Mouse (Mus musculus) neural tube, embryonic 15.5 days (tissue): ENCODE data around the gene Cfap74. TPM values are rescaled to one million over a fixed set of nuclear protein-coding genes. Genes with fewer than 3 reads are reported as not detected.
"Not testable (repeated sequence)": the region's sequence is repeated elsewhere in the genome, so short reads cannot be mapped to it uniquely, and the experiment has no call there.

Source experiments
- ATAC-seq: fragments of 200-750 bp; cut with Nextera tagmentation; 2 replicates; pipeline ENCODE4 v1.8.0; 2017; ENCODE audit warnings: mild to moderate bottlenecking, moderate TSS enrichment, moderate library complexity; ENCODE audit not compliant: low FRiP score
- H3K27ac ChIP-seq: fragments of 300-500 bp; sonication (generic); replicated peaks from 2 replicates; pipeline ENCODE4 v1.5.1; 2015; ENCODE audit warnings: mild to moderate bottlenecking, inconsistent platforms
- H3K27me3 ChIP-seq: fragments of 300-500 bp; sonication (generic); replicated peaks from 2 replicates; pipeline ENCODE4 v1.6.1; 2015; ENCODE audit warnings: inconsistent platforms
- H3K36me3 ChIP-seq: fragments of 300-500 bp; sonication (generic); 2 replicates; pipeline ENCODE4 v1.6.1; 2015; ENCODE audit warnings: inconsistent platforms
- H3K4me1 ChIP-seq: fragments of 300-500 bp; sonication (generic); 2 replicates; pipeline ENCODE4 v1.6.1; 2015; ENCODE audit warnings: inconsistent platforms
- H3K4me2 ChIP-seq: fragments of 300-500 bp; sonication (generic); 2 replicates; pipeline ENCODE4 v1.6.1; 2015; ENCODE audit warnings: inconsistent platforms, mild to moderate bottlenecking, moderate library complexity
- H3K4me3 ChIP-seq: fragments of 300-500 bp; sonication (generic); replicated peaks from 2 replicates; pipeline ENCODE4 v1.5.1; 2015; ENCODE audit warnings: mild to moderate bottlenecking, inconsistent platforms
- H3K9ac ChIP-seq: fragments of 300-500 bp; sonication (generic); replicated peaks from 2 replicates; pipeline ENCODE4 v1.6.1; 2015; ENCODE audit warnings: mild to moderate bottlenecking, inconsistent platforms
- H3K9me3 ChIP-seq: fragments of 300-500 bp; sonication (generic); replicated peaks from 2 replicates; pipeline ENCODE4 v1.6.1; 2016; ENCODE audit warnings: inconsistent platforms
- WGBS: fragments of 180-500 bp; shearing (Covaris S2); methylation state at CpG from one replicate; pipeline ENCODE4 v1.1.7; 2015; ENCODE audit warnings: mixed read lengths; 5-methylcytosine and 5-hydroxymethylcytosine counted together
- polyA plus RNA-seq: library from polyadenylated mRNA; unstranded; fragments of >200 nt; fragmentation: Nextera tagmentation; extraction: Ambion mirVana; gene quantifications from 2 replicates; pipeline ENCODE4 v1.2.1, GENCODE M21; 2015

Gene Cfap74
- polyA plus RNA-seq, 1 experiment from 2014 or later: 4.4 TPM

GRCm38 (mm10) chr4:155413641-155414335, 4.8 kb downstream of the Cfap74 start:
- H3K27me3 ChIP-seq: no peaks in the 10 kb centered on the region
- WGBS: 92% methylated on average over 11 of the region's 11 CpGs
- H3K4me3 ChIP-seq: no peak overlapping the region
- no peaks in the 10 kb centered on the region for H3K36me3 ChIP-seq
- no peak for ATAC-seq
- no peaks in the 10 kb centered on the region for H3K9me3 ChIP-seq
- no peak overlapping the region for H3K27ac ChIP-seq
- no peak overlapping the region for H3K9ac ChIP-seq
- peaks cover 6% of the 10 kb centered on the region; the same call in 1 of the 2 replicates for H3K4me1 ChIP-seq
- no peak overlapping the region for H3K4me2 ChIP-seq

- Histone ChIP-seq H3K9me3 (no peaks in the 10 kb centered on the region), H3K9ac (no peak overlapping the region), H3K4me3 (no peak overlapping the region), H3K27ac (no peak overlapping the region), H3K27me3 (no peaks in the 10 kb centered on the region), H3K36me3 (no peaks in the 10 kb centered on the region), H3K4me2 (no peak overlapping the region), H3K4me1 (peaks cover 4% of the 10 kb centered on the region; the same call in 1 of the 2 replicates)
- ATAC-seq: no peak
- WGBS: 84% methylated on average over 9 of the region's 9 CpGs
These were observed 5.8 kb downstream of the Cfap74 start for GRCm38 (mm10) chr4:155414656-155415235.

- no peak overlapping the region for H3K9ac ChIP-seq
- no peaks in the 10 kb centered on the region for H3K27me3 ChIP-seq
- no peaks in the 10 kb centered on the region for H3K4me1 ChIP-seq
- H3K27ac ChIP-seq: no peak overlapping the region
- no peak overlapping the region for H3K4me3 ChIP-seq
- H3K36me3 ChIP-seq: no peaks in the 10 kb centered on the region; the same call in 1 of the 2 replicates
- 88% methylated on average over 3 of the region's 3 CpGs for WGBS
- no peaks in the 10 kb centered on the region for H3K9me3 ChIP-seq
- no peak for ATAC-seq
- no peak overlapping the region for H3K4me2 ChIP-seq
These were observed 11.1 kb downstream of the Cfap74 start for GRCm38 (mm10) chr4:155420137-155420536.

- H3K4me1 ChIP-seq, H3K27ac ChIP-seq, H3K9ac ChIP-seq, H3K27me3 ChIP-seq, H3K9me3 ChIP-seq, H3K4me3 ChIP-seq, H3K4me2 ChIP-seq, H3K36me3 ChIP-seq, ATAC-seq: not testable (repeated sequence)
- 89% methylated on average over 21 of the region's 30 CpGs for WGBS
These were observed 12.7 kb downstream of the Cfap74 start for GRCm38 (mm10) chr4:155421412-155422370.

- Histone ChIP-seq H3K27ac (no peak overlapping the region), H3K36me3 (no peaks in the 10 kb centered on the region; the same call in 1 of the 2 replicates), H3K4me2 (no peak overlapping the region), H3K4me1 (no peaks in the 10 kb centered on the region), H3K9ac (no peak overlapping the region), H3K9me3 (no peaks in the 10 kb centered on the region), H3K27me3 (no peaks in the 10 kb centered on the region), H3K4me3 (no peak overlapping the region)
- ATAC-seq: no peak
- 86% methylated on average over 5 of the region's 5 CpGs for WGBS
These were observed 15.0 kb downstream of the Cfap74 start for GRCm38 (mm10) chr4:155423988-155424387.

GRCm38 (mm10) chr4:155426272-155426671, 17.3 kb downstream of the Cfap74 start:
- WGBS: 73% methylated on average over 6 of the region's 6 CpGs
- Histone ChIP-seq H3K4me1 (no peaks in the 10 kb centered on the region), H3K27ac (no peak overlapping the region), H3K27me3 (no peaks in the 10 kb centered on the region), H3K9me3 (no peaks in the 10 kb centered on the region), H3K9ac (no peak overlapping the region), H3K4me2 (no peak overlapping the region), H3K36me3 (no peaks in the 10 kb centered on the region; the same call in 1 of the 2 replicates), H3K4me3 (no peak overlapping the region)
- ATAC-seq: no peak

- Histone ChIP-seq H3K9me3 (no peaks in the 10 kb centered on the region), H3K4me3 (no peak overlapping the region), H3K27ac (no peak overlapping the region), H3K27me3 (no peaks in the 10 kb centered on the region), H3K4me2 (no peak overlapping the region), H3K4me1 (no peaks in the 10 kb centered on the region), H3K9ac (no peak overlapping the region), H3K36me3 (no peaks in the 10 kb centered on the region)
- no peak for ATAC-seq
These were observed 19.5 kb downstream of the Cfap74 start for GRCm38 (mm10) chr4:155428442-155428841.

- Histone ChIP-seq H3K36me3 (no peaks in the 10 kb centered on the region), H3K27me3 (no peaks in the 10 kb centered on the region), H3K4me1 (no peaks in the 10 kb centered on the region), H3K4me2 (no peak overlapping the region), H3K9ac (no peak overlapping the region), H3K9me3 (no peaks in the 10 kb centered on the region), H3K27ac (no peak overlapping the region), H3K4me3 (no peak overlapping the region)
- WGBS: 88% methylated on average over 3 of the region's 3 CpGs
- ATAC-seq: no peak
These were observed 20.2 kb downstream of the Cfap74 start for GRCm38 (mm10) chr4:155429202-155429601.

- no peaks in the 10 kb centered on the region for H3K36me3 ChIP-seq
- H3K4me3 ChIP-seq: no peak overlapping the region
- H3K9me3 ChIP-seq: no peaks in the 10 kb centered on the region
- H3K27me3 ChIP-seq: no peaks in the 10 kb centered on the region
- WGBS: 89% methylated on average over 6 of the region's 6 CpGs
- H3K4me2 ChIP-seq: no peak overlapping the region
- H3K9ac ChIP-seq: no peak overlapping the region
- ATAC-seq: no peak
- no peak overlapping the region for H3K27ac ChIP-seq
- no peaks in the 10 kb centered on the region for H3K4me1 ChIP-seq
These were observed 23.4 kb downstream of the Cfap74 start for GRCm38 (mm10) chr4:155432358-155432757.

- Histone ChIP-seq H3K4me2 (no peak overlapping the region), H3K4me1 (no peaks in the 10 kb centered on the region), H3K36me3 (no peaks in the 10 kb centered on the region), H3K4me3 (no peak overlapping the region), H3K27ac (no peak overlapping the region), H3K27me3 (no peaks in the 10 kb centered on the region), H3K9ac (no peak overlapping the region), H3K9me3 (no peaks in the 10 kb centered on the region)
- no peak for ATAC-seq
- 78% methylated on average over 5 of the region's 5 CpGs for WGBS
These were observed 25.0 kb downstream of the Cfap74 start for GRCm38 (mm10) chr4:155433993-155434392.

- 73% methylated on average over 3 of the region's 3 CpGs for WGBS
- Histone ChIP-seq H3K27me3 (no peaks in the 10 kb centered on the region), H3K9ac (no peak overlapping the region), H3K27ac (no peak overlapping the region), H3K4me1 (no peaks in the 10 kb centered on the region), H3K36me3 (no peaks in the 10 kb centered on the region), H3K4me2 (no peak overlapping the region), H3K9me3 (no peaks in the 10 kb centered on the region), H3K4me3 (no peak overlapping the region)
- ATAC-seq: no peak
These were observed 33.8 kb downstream of the Cfap74 start for GRCm38 (mm10) chr4:155442808-155443207.
